In genomic region chr1:156838695-156839094, GRCm38 (mm10) we compare ENCODE assay signal across 9 mouse cellular contexts. TPM values are rescaled to one million over a fixed set of nuclear protein-coding genes. Genes with fewer than 3 reads are reported as not detected.
DNase-seq lines count a peak whose midpoint lies in the region; ATAC-seq and TF ChIP-seq lines count a peak whose summit lies in the region.
"Had no signal": no experiment of that assay in that cellular context is flagged by ENCODE, and none has a peak within 500 bp of the region (broad histone marks: within the 10 kb centered on the region; RNA-seq: fewer than 3 reads in every experiment).

No protein-coding gene starts in this region.

- H3K9me3 ChIP-seq in hindbrain, embryonic 15.5 days, result no peaks in the 10 kb centered on the region
- H3K9me3 ChIP-seq in limb, embryonic 10.5 days (replicated peaks), result no peaks in the 10 kb centered on the region
- H3K9me3 ChIP-seq: G1E had no signal

- peak; percentile 81 for DNase-seq in Muller cell, postnatal 12 days (ENCODE audit: inconsistent ontology term)
- DNase-seq in gastrocnemius, postnatal 10 days, result peak; percentile 55
- DNase-seq in limb, embryonic 10.5 days (ENCODE audit: low spot score), result peak; percentile 65
- no peak for DNase-seq in c-Kit-positive CD71-positive TER-119-positive erythroid progenitor cells, embryonic 14.5 days (ENCODE audit: low spot score)
- DNase-seq in natural killer cell, adult 2 months (ENCODE audit: low spot score in 2 of 2), result no peak

- H3K27ac ChIP-seq in brown adipose tissue, adult 24 weeks (replicated peaks; ENCODE audit: low read depth, low read length), result no peak overlapping the region; the same call in 1 of the 2 replicates
- 0 out of 2 replicates have a peak overlapping the region, but pooled peaks have one; percentile 31 for H3K27ac ChIP-seq in hindbrain, embryonic 15.5 days (replicated peaks)
- H3K27ac ChIP-seq in limb, embryonic 10.5 days, result peak overlapping the region; percentile 79

- H3K36me3 ChIP-seq in hindbrain, embryonic 15.5 days, result no peaks in the 10 kb centered on the region
- peaks cover 11% of the 10 kb centered on the region; the same call in 1 of the 2 replicates for H3K36me3 ChIP-seq in limb, embryonic 10.5 days
- H3K36me3 ChIP-seq in myocyte (ENCODE audit: control insufficient read depth, insufficient read depth), result no peaks in the 10 kb centered on the region

- peak overlapping the region; percentile 35; the same call in 1 of the 2 replicates for H3K4me2 ChIP-seq in hindbrain, embryonic 15.5 days
- H3K4me2 ChIP-seq in myocyte (ENCODE audit: low read depth), result peak overlapping the region; percentile 6

- no peaks in the 10 kb centered on the region for H3K79me2 ChIP-seq in myocyte (ENCODE audit: control insufficient read depth, insufficient read depth)

- TF ChIP-seq POLR2A in myocyte (IDR thresholded peaks at IDR 0.05; ENCODE audit: insufficient read length, low read depth), result no peak

- peak; percentile 63; the same call in 1 of the 2 replicates for ATAC-seq in hindbrain, embryonic 15.5 days (ENCODE audit: low FRiP score, low read depth)

- peaks cover 2% of the 10 kb centered on the region for H3K4me1 ChIP-seq in brown adipose tissue, adult 24 weeks (ENCODE audit: control insufficient read depth, insufficient read depth, insufficient read length, low read length)
- peaks cover 10% of the 10 kb centered on the region for H3K4me1 ChIP-seq in hindbrain, embryonic 15.5 days (replicated peaks)
- peaks cover 45% of the 10 kb centered on the region for H3K4me1 ChIP-seq in limb, embryonic 10.5 days

- 6% methylated on average over 6 of the region's 6 CpGs for WGBS in hindbrain, embryonic 15.5 days
- 15% methylated on average over 6 of the region's 6 CpGs for WGBS in limb, embryonic 10.5 days

- H3K27me3 ChIP-seq in hindbrain, embryonic 15.5 days, result no peaks in the 10 kb centered on the region
- H3K27me3 ChIP-seq in limb, embryonic 10.5 days (ENCODE audit: low read depth, poor library complexity, severe bottlenecking), result no peaks in the 10 kb centered on the region
- H3K27me3 ChIP-seq in myocyte (ENCODE audit: control insufficient read depth, insufficient read depth, insufficient read length), result no peaks in the 10 kb centered on the region

- peak overlapping the region; percentile 64 for H3K4me3 ChIP-seq in brown adipose tissue, adult 24 weeks (ENCODE audit: insufficient read depth, low read depth, low read length)
- H3K4me3 ChIP-seq in hindbrain, embryonic 15.5 days, result no peak overlapping the region
- peak overlapping the region; percentile 24; the same call in 1 of the 2 replicates for H3K4me3 ChIP-seq in limb, embryonic 10.5 days
- no peak overlapping the region for H3K4me3 ChIP-seq in myocyte

- no peak overlapping the region for H3K9ac ChIP-seq in hindbrain, embryonic 15.5 days

- H3ac ChIP-seq in myocyte (ENCODE audit: control insufficient read depth, insufficient read length), result no peak overlapping the region

TF ChIP-seq in myocyte, 11 proteins besides CTCF, POLR2A, EP300 and RAD21:
- TF ChIP-seq CEBPB (IDR thresholded peaks at IDR 0.05; ENCODE audit: insufficient read depth, poor library complexity, severe bottlenecking), result no peak

RNA-seq across cellular contexts. Expression of gene Angptl1, which starts 0.3 kb away (rescaled TPM):
- polyA plus RNA-seq in brown adipose tissue, adult 24 weeks (2012; ENCODE audit: insufficient read depth, insufficient read length, missing spikeins), result 11.2 and 13.4 TPM in 2 replicates
- total RNA-seq in gastrocnemius, postnatal 10 days (2021), result 10 to 100 TPM; 40.0 to 63.8 TPM
- polyA plus RNA-seq in hindbrain, embryonic 15.5 days (2015; fragmentation: Nextera tagmentation; extraction: Ambion mirVana), result 1.8 and 2.2 TPM in 2 replicates
- polyA plus RNA-seq in limb, embryonic 10.5 days (2016; fragmentation: Nextera tagmentation; extraction: Ambion mirVana), result 1.7 and 2.4 TPM in 2 replicates
- polyA plus RNA-seq in myocyte (2012; fragmentation: generic; extraction: Trizol), result 0.04 TPM
- polyA plus RNA-seq: G1E had no signal

Comparison
In these comparisons a context has a peak if more than half of its experiments do, and no peak if none do; other contexts are left out.
1. DNase-seq: peak in Muller cell, postnatal 12 days (single experiment), gastrocnemius, postnatal 10 days (single experiment) and limb, embryonic 10.5 days (single experiment); none in c-Kit-positive CD71-positive TER-119-positive erythroid progenitor cells, embryonic 14.5 days (single experiment) and natural killer cell, adult 2 months (0 of 2).
2. H3K4me3 ChIP-seq: peak in brown adipose tissue, adult 24 weeks (single experiment) and limb, embryonic 10.5 days (single experiment); none in hindbrain, embryonic 15.5 days (single experiment) and myocyte (single experiment).